Mouse (Mus musculus): Measurements from ENCODE around the gene Fam216b. TPM values are rescaled to one million over a fixed set of nuclear protein-coding genes. Genes with fewer than 3 reads are reported as not detected.

Fam216b gene
- polyA plus RNA-seq, 1 experiment from 2014 or later, result not detected

DNA sequence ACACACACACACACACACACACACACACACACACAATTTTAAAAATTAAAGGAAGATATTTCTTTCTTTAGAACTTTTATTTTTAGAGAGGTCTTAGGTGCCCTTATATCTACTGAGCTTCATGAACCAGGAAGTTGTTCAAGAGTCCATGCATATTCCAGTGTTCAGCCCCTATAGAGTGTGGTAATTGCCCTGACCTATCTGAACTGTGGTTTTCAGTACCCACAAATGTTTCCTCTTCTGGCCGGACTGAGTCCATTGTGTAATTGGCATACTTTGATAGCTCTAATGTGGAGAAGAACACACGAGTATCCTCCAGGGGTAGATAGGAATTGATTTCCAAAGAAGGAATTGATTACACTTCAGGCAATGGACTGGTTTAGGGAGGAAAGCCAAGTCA, 11.3 kb downstream of the Fam216b start:
- Histone ChIP-seq H3K27me3 (replicated peaks) (no peaks in the 10 kb centered on the region), H3K9me3 (no peaks in the 10 kb centered on the region), H3K4me3 (replicated peaks) (no peak overlapping the region), H3K4me2 (replicated peaks) (no peak overlapping the region), H3K27ac (no peak overlapping the region), H3K36me3 (no peaks in the 10 kb centered on the region), H3K9ac (no peak overlapping the region), H3K4me1 (replicated peaks) (no peaks in the 10 kb centered on the region)
- ATAC-seq, result no peak
- WGBS, result 71% methylated on average over 2 of the region's 2 CpGs

DNA sequence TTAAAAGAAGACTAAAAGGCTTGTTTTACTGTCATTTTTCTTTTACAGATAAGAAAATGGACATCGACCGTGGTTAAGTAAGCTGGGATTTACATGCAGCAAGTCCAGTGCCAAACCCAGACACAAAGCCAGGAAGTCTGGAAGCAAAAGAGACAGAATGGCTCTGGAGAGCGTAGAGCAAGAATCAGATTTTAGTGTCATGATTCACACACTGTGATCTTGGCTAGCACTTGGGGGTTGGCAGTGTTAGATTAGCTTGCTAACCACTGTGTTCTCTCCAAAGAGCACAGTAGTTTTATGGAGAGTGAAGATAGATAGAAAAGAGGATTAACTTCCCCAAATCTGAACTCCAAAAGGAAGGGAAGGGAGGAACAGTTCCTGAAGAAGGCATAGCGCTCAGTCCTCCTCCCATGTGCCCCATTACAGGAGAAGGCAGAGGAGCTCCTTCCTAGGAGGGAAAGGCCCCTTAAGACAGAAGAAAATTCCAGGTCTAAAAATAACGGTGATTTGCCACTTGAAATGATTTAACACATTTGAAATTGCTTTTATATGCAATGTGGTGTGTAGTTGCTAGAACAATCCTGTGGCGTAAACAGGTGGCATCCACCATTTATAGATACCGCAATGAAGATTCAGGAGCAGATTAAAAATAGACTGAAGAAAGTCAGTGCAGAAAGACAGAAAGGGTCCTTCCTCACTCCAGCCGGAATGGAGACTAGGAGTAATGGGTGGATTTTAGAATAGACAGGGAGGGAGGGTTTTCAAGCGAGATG, 22.7 kb downstream of the Fam216b start:
- 76% methylated on average over 9 of the region's 9 CpGs for WGBS
- H3K36me3 ChIP-seq, result no peaks in the 10 kb centered on the region
- no peaks in the 10 kb centered on the region for H3K9me3 ChIP-seq
- no peak overlapping the region for H3K27ac ChIP-seq
- H3K27me3 ChIP-seq (replicated peaks), result no peaks in the 10 kb centered on the region
- ATAC-seq, result no peak
- no peaks in the 10 kb centered on the region for H3K4me1 ChIP-seq (replicated peaks)
- no peak overlapping the region for H3K4me2 ChIP-seq (replicated peaks)
- no peak overlapping the region for H3K9ac ChIP-seq
- no peak overlapping the region for H3K4me3 ChIP-seq (replicated peaks)

DNA sequence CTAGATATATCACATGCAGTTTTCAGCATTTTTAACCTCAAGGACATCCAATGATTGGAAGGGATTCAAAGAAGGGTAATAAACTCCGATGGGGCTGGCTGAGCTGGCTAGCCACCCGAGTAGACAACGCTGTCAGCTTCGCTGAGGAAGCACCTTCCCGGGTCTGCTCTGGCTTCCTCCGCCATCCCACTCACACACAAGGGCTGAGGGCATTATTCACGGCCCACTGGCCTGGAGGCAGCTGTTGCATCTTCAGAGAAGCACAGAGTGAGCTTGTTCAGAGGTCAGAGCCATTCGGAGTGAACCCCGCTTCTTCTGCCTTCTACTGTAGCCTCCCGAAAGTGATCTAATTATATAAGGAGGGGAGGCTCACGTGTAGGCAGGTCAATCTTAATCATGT, 26.3 kb downstream of the Fam216b start:
- H3K36me3 ChIP-seq, result no peaks in the 10 kb centered on the region
- no peak overlapping the region for H3K4me2 ChIP-seq (replicated peaks)
- H3K27me3 ChIP-seq (replicated peaks), result no peaks in the 10 kb centered on the region
- H3K4me3 ChIP-seq (replicated peaks), result no peak overlapping the region
- no peak overlapping the region for H3K27ac ChIP-seq
- WGBS, result 88% methylated on average over 11 of the region's 11 CpGs
- ATAC-seq, result no peak
- H3K9me3 ChIP-seq, result no peaks in the 10 kb centered on the region
- no peak overlapping the region for H3K9ac ChIP-seq
- H3K4me1 ChIP-seq (replicated peaks), result no peaks in the 10 kb centered on the region

DNA sequence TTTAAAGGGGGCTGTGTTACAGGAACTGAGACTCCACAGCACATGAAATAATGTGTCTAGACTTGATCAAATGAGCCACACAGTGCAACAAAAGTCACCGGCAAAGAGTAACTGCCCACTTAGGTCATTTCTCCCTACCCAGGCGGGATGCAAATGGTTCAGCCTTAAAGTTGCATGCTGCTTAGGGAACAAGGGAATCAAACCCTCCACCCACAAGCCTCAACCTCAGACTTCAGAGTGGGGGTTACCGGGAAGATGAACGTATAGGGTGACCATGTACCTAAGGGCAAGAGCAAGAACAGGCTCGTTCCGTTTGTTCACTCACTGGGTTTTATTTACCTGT, 28.2 kb downstream of the Fam216b start:
- WGBS, result 71% methylated on average over 6 of the region's 6 CpGs
- H3K4me2 ChIP-seq (replicated peaks), result no peak overlapping the region
- ATAC-seq, result no peak

DNA sequence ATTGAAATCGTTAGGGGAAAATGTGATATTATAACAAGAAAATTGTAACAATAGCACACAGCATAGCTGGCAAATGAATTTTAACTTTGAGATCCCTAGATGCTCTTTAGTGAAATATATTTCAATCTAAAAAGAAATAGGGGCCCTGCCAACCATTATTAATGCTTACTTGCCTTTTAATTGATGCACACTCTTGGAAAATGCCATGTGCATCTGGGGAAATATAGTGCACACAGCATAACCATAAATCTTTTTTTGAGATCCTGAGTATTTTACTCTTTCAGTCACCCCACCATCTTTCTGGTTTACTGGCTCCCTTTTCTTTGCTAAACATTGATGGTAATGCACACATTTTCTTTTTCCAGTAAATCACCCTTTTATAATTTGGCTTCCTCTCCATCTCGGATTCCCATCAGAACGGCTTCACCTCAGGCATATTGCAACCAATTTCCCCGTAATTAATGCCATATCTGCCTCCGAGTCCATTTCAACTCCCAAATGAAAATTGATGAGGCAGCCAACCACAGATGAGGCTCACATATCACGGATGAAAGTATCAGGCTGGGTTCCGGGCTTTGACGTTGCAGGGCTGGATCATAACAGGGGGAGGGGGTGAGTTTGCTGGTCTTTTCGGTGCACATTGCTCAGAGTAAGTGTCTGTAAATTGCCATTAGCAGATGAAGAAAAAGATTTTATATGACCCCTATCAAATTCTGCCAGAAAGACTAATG, 28.8 kb downstream of the Fam216b start:
- Histone ChIP-seq H3K9me3 (no peaks in the 10 kb centered on the region), H3K4me3 (replicated peaks) (no peak overlapping the region), H3K27ac (no peak overlapping the region), H3K27me3 (replicated peaks) (no peaks in the 10 kb centered on the region), H3K4me2 (replicated peaks) (no peak overlapping the region), H3K9ac (no peak overlapping the region), H3K4me1 (replicated peaks) (no peaks in the 10 kb centered on the region), H3K36me3 (no peaks in the 10 kb centered on the region)
- ATAC-seq, result no peak
- WGBS, result 66% methylated on average over 9 of the region's 9 CpGs

More for the DNA sequence above, 28.2 kb downstream of the Fam216b start:
- Histone ChIP-seq H3K9me3 (no peaks in the 10 kb centered on the region), H3K9ac (no peak overlapping the region), H3K27ac (no peak overlapping the region), H3K27me3 (replicated peaks) (no peaks in the 10 kb centered on the region), H3K4me1 (replicated peaks) (no peaks in the 10 kb centered on the region), H3K4me3 (replicated peaks) (no peak overlapping the region), H3K36me3 (no peaks in the 10 kb centered on the region)

DNA sequence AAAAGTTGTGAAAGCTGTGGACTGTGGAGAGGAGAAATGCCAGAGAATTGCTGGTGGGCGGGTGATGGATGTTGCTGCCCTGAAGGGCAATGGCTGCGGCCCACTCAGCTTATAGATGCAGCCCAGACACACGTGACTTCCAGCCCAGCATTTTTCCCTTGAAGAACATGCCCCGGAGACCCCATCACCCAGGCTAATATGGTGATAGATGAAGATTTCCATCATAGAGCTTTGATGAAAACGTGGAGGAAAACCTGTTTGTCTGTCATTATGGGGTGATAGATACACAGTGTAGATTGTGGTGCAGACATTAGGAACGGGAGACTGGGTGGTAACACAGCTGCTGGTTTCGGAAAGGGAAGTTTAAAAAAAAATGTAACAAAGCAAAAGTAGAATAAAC, 31.4 kb downstream of the Fam216b start:
- Histone ChIP-seq H3K4me3 (replicated peaks) (no peak overlapping the region), H3K4me2 (replicated peaks) (no peak overlapping the region), H3K36me3 (no peaks in the 10 kb centered on the region), H3K27me3 (replicated peaks) (no peaks in the 10 kb centered on the region), H3K27ac (no peak overlapping the region), H3K9ac (no peak overlapping the region), H3K9me3 (no peaks in the 10 kb centered on the region), H3K4me1 (replicated peaks) (no peaks in the 10 kb centered on the region)
- ATAC-seq, result no peak
- WGBS, result 64% methylated on average over 7 of the region's 7 CpGs

DNA sequence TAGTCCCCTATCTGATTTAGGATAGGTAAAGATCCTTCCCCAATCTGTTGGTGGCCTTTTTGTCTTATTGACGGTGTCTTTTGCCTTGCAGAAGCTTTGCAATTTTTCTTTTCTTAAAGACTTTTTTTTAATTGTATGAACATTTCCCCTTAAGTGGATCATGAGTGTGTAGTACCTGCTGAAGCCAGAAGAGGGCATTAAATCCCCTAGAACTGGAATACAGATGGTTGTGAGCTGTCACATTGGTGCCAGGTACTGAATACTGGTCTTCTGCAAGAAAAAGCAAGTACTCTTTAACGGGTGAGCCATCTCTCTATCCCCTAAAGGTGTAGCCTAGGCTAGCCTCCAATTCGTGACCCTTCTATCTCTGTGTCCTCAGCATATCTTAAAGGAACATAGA, 32.4 kb downstream of the Fam216b start:
- Histone ChIP-seq H3K36me3 (no peaks in the 10 kb centered on the region), H3K4me3 (replicated peaks) (no peak overlapping the region), H3K27me3 (replicated peaks) (no peaks in the 10 kb centered on the region), H3K9ac (no peak overlapping the region), H3K4me1 (replicated peaks) (no peaks in the 10 kb centered on the region), H3K4me2 (replicated peaks) (no peak overlapping the region), H3K9me3 (no peaks in the 10 kb centered on the region), H3K27ac (no peak overlapping the region)
- no peak for ATAC-seq
- WGBS, result 85% methylated on average over 3 of the region's 3 CpGs

DNA sequence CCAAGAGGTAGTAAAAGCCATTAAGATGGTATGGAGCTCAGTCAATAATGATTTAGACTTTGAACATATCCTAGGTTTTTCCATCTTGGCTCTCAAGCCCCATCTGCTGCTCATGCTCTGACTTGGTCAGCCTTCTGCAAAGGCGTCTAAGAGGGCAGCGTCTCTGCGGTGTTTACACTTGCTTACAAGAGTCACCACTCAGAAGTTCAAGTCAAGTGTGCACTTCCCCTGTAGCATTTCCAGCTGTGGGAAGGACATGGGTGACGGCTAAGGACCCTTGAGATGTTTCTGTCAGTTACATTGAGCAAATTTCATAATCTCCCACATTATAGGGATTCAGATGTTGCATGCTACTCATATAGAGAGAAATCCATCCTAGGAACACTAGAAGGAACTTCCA, 40.1 kb downstream of the Fam216b start:
- WGBS, result 52% methylated on average over 4 of the region's 4 CpGs
- H3K4me3 ChIP-seq (replicated peaks), result no peak overlapping the region
- H3K9me3 ChIP-seq, result no peaks in the 10 kb centered on the region
- no peaks in the 10 kb centered on the region for H3K27me3 ChIP-seq (replicated peaks)
- H3K4me2 ChIP-seq (replicated peaks), result no peak overlapping the region
- H3K36me3 ChIP-seq, result no peaks in the 10 kb centered on the region
- H3K9ac ChIP-seq, result no peak overlapping the region
- no peak overlapping the region for H3K27ac ChIP-seq
- no peaks in the 10 kb centered on the region for H3K4me1 ChIP-seq (replicated peaks)
- ATAC-seq, result no peak

DNA sequence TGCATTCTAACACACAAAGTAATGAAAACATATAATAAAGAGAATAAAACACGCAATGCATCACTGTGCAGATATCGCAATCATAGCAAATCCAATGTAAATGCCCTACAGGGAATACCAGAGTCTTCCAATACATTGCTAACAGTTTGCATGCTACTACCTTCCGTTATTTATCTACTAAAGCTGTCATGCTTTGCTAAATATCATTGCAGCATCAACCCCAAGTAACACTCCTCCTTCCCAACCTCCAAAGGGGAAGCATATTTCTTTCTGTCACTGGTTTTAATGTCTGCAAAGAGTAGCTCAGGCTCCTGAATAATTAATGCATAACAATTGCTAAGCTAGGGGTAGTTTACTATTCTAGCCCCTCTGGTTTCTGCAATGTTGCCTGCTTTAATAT, 40.5 kb downstream of the Fam216b start:
- no peak for ATAC-seq
- WGBS, result 94% methylated on average over 3 of the region's 3 CpGs
- no peak overlapping the region for H3K27ac ChIP-seq

DNA sequence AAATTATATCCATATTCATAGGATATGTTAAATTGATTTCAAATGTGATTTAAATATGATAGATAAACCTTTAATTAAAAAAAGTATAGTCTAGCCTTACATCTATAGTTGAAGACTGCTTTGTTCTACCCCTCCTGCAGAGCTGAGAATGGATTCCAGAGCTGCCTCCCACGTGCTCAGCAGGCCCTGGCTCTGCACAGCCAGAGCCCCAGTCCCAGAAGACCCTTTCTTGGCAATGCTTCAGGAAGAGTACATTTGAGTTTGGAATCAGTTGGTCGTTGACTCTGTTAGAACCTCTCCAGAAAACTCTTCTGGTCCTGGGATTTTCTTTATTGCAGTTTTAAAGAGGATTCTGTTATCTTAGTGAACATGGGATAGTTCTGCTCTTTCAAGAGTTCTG, 45.7 kb downstream of the Fam216b start:
- H3K27ac ChIP-seq, result no peak overlapping the region
- H3K4me3 ChIP-seq (replicated peaks), result no peak overlapping the region
- no peak overlapping the region for H3K4me2 ChIP-seq (replicated peaks)
- H3K9ac ChIP-seq, result no peak overlapping the region
- no peaks in the 10 kb centered on the region for H3K27me3 ChIP-seq (replicated peaks)
- H3K4me1 ChIP-seq (replicated peaks), result no peaks in the 10 kb centered on the region
- ATAC-seq, result no peak
- H3K36me3 ChIP-seq, result no peaks in the 10 kb centered on the region
- H3K9me3 ChIP-seq, result no peaks in the 10 kb centered on the region
- WGBS, result 28% methylated on average over 2 of the region's 2 CpGs

More for the DNA sequence above, 40.5 kb downstream of the Fam216b start:
- Histone ChIP-seq H3K9ac (no peak overlapping the region), H3K36me3 (no peaks in the 10 kb centered on the region), H3K4me1 (replicated peaks) (no peaks in the 10 kb centered on the region), H3K4me3 (replicated peaks) (no peak overlapping the region), H3K27me3 (replicated peaks) (no peaks in the 10 kb centered on the region), H3K4me2 (replicated peaks) (no peak overlapping the region), H3K9me3 (no peaks in the 10 kb centered on the region)

DNA sequence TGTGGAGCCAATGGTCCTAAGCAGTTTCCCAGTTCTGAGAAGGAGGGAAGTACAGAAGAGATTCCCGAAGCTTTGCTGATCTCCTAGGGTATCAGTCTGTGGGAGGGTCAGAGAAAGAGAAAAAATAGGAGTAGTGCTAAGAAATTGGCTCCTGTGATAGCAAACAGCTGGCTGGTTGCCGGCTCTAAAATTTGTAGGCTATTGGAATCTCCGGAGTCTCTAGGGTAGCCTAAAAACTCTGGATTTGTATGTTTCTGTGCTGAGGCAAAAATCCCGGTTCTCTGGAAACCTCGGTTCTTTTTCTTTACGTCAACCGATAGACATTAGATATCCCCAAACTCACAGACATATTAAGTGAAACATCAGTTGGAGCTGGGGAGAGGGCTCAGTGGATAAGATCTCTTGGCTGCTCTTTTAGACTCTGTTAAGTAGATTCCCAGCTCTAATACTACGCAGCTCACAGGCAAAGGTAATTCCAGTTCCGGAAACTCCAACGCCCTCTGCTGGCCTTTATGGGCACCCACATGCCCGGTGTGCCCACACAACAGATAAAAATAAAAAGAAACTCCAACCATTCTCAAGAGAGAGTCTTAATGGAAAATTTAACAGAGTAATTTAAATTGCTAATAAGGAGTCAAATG, 46.8 kb downstream of the Fam216b start:
- no peak overlapping the region for H3K4me3 ChIP-seq (replicated peaks)
- no peak overlapping the region for H3K27ac ChIP-seq
- no peaks in the 10 kb centered on the region for H3K27me3 ChIP-seq (replicated peaks)
- no peaks in the 10 kb centered on the region for H3K36me3 ChIP-seq
- no peak overlapping the region for H3K4me2 ChIP-seq (replicated peaks)
- no peak overlapping the region for H3K9ac ChIP-seq
- no peak for ATAC-seq
- no peaks in the 10 kb centered on the region for H3K4me1 ChIP-seq (replicated peaks)
- no peaks in the 10 kb centered on the region for H3K9me3 ChIP-seq
- 73% methylated on average over 11 of the region's 11 CpGs for WGBS

DNA sequence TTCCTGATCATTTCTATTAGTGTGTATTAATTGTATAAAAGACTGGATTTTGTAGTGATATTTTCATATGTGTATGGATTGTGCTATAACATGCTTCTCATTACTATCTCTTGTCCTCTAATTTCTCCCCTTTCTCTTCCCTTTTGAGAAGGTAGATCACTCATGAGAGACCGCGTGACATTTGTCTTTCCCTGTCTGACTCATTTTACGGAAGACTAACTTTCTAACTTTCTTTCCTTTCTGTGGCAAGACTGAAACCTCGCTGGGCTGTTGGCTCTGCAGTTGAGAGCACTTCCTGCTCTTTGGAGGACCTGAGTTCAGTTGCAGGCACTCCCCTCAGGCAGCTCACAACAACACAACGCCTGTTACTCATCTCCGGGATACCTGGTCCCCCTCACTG, 48.2 kb downstream of the Fam216b start:
- Histone ChIP-seq H3K9ac (no peak overlapping the region), H3K27ac (no peak overlapping the region), H3K9me3 (no peaks in the 10 kb centered on the region), H3K36me3 (no peaks in the 10 kb centered on the region), H3K4me3 (replicated peaks) (no peak overlapping the region), H3K4me2 (replicated peaks) (no peak overlapping the region), H3K4me1 (replicated peaks) (no peaks in the 10 kb centered on the region), H3K27me3 (replicated peaks) (no peaks in the 10 kb centered on the region)
- 86% methylated on average over 6 of the region's 6 CpGs for WGBS
- ATAC-seq, result no peak
